Mouse (Mus musculus): ENCODE measurements around the gene Trim46.

DNA sequence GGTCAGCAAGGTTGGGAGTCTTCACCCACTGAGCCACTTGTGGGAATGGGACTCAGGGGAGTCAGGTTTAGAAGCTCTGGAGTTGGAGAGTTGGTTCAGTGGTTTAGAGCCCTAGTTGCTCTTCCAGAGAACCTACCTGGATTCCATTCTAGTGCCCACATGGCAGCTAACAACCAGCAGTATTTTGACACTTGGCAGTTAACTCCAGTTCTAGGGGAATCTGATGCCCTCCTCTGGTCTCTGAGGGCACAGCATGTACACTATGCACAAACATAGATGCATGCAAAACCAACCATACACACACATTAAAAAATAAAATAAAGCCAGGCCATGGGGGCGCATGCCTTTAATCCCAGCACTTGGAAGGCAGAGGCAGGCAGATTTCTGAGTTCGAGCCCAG is 52.3 kb downstream of the Trim46 start:
- TF ChIP-seq POLR2A (IDR thresholded peaks at IDR 0.05; ENCODE audit: extremely low read depth, insufficient read depth, low read length): no peak
- 0 out of 2 replicates have a peak, but pooled peaks have one; percentile 7 for TF ChIP-seq CTCF (IDR thresholded peaks at IDR 0.05; ENCODE audit: extremely low read depth, insufficient read depth, low read length)

Data from cortical plate, adult 2 months (tissue).